Mouse (Mus musculus) 3134 (cell line): ENCODE measurements around the gene Odf3l1.

Experiments
- DNase-seq: peaks from one replicate; pipeline ENCODE4 v3.0.0-alpha.2; 2011; ENCODE audit warnings: low spot score; ENCODE audit not compliant: insufficient read length; ENCODE audit errors: extremely low read depth

Odf3l1 gene

DNA sequence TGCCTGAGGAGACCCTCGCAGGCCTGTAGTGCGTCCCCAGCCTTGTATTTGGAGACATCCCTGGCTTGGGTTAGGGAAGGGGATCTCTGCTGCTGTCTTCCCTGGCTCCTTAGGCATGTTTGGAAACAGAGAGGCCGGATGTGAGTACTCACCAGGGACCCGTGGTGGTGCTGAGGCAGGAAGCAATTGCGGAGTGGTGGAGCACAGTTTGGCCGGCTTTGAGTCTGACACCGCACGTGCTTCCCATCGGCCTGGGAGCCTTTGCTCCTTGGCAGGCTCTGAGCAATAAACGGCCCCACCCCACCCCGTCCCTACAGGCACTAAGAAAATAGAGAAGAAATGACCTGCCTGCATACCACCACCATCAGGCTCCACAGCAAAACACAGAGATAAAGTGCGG, 18.3 kb upstream of the Odf3l1 start:
- no peak for DNase-seq

DNA sequence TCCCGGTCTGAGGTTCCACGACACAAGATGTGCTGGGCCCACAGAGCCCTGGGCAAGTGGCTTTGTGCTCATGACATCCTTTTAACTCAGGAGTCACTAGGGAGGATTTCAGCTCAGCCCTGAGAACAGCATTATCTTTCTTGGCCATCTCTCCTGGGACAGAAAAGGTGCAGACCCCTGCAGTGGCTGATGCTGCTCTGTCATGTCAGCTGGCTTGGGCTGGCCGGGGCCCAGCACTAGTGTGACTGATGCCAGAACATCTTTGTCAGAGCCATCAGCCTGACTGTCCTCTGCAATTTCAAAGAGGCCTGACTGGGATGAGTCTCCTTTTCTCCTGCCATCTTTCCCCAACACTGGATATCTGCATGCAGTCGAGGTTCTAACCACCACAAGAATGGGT, 17.8 kb upstream of the Odf3l1 start:
- no peak for DNase-seq

DNA sequence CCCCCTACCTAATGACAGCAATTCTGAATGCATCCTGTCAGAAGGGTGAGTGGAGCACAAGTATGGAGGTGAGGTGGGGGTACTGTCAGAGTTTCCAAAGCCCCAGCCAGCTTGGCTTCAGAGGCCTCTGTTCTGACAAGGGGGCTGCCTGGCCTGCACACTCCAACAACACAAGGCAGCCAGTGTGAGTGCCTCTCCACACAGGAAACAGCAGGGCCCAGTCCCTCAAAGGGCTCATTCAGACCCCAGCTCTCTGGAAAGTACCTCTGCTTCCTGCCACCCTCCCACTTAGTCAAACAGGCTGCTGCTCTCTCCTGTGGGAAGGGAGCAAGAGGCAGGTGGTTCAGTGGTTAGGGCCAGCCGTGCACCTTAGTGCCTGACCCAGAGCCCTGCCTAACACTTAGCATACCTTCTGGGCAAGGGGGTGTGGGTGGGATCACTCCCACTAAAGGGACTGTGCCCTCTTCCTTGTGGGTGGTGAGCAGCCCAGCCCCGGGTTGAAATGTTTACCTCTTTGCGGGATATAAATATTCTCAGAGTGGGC, 17.1 kb upstream of the Odf3l1 start:
- DNase-seq: no peak

DNA sequence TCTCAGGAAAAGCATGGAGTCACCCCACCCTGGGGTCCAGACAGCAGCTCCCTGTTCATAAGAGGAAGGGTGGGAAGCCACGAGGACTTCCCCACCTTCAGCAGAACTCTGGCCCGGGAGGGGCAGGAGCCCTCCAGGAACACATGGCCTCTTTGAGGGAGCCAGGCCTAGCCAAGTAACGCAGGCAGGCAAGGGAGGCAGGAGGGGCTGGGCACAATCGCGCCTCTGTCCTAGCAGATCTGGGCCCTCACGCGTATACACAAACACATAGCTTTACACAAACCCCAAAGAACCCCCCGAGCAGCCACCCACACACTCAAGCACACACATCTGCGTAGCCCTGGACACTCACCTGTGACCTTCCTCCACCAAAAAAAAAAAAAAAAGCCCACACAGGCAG, 16.3 kb upstream of the Odf3l1 start:
- no peak for DNase-seq

DNA sequence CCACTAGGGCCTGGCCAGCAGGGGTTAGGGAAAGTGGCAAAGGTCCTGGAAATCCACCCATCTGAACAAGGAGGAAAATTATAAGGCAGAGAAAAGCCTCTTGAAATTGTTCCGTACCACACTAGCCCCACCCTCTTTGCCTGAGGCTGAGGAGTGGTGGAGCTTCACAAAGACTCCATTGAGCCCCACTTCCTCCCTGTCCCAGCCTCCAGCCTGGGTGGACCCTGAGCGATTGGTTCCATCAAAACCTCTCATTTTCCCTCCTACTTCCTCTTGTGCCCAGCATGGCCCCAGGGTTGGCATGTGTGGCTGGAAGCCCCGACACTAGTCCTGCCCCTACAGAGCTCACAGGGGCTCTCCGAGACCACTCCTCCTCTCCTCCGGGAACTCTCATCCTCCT, 12.8 kb upstream of the Odf3l1 start:
- no peak for DNase-seq

DNA sequence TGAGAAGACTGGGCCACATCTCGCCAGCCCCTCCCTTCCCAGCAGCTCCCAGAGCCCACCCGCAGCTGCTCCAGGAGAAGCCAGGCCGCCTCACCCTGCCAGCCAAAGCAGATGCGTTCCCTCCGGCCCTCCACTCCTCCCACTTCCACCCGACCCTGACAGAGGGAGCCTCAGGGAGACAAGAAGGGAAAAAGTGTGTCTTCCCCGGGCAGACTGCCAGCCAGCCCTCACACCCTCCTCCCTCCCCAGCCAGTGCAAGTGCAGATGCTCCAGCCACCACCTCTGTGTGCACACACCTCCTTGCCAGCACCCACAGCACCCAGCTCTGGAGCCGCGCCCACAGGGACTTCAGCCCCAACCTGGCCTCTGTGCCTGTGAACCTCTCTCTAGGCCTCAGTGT, 12.3 kb upstream of the Odf3l1 start:
- DNase-seq: peak; percentile 82

DNA sequence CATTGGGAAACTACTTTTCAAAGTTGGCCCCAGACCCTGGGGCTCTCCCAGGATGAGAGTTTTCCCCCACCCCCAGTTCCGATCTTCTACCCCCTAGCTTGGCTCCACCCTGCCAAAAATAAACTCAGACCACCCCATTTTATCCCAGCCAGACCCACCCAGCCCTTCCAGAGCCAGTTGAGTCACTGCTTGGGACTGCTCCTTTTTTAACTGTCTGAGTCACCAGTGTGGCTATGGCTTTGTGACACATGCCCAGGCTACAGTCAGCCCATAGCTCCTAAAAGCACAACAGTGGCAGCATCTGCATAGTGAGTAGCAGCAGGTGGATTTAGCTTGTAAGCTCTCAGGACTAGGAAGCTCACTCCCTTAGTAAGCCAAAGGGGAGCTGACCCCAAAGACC, 8.6 kb upstream of the Odf3l1 start:
- peak; percentile 68 for DNase-seq

DNA sequence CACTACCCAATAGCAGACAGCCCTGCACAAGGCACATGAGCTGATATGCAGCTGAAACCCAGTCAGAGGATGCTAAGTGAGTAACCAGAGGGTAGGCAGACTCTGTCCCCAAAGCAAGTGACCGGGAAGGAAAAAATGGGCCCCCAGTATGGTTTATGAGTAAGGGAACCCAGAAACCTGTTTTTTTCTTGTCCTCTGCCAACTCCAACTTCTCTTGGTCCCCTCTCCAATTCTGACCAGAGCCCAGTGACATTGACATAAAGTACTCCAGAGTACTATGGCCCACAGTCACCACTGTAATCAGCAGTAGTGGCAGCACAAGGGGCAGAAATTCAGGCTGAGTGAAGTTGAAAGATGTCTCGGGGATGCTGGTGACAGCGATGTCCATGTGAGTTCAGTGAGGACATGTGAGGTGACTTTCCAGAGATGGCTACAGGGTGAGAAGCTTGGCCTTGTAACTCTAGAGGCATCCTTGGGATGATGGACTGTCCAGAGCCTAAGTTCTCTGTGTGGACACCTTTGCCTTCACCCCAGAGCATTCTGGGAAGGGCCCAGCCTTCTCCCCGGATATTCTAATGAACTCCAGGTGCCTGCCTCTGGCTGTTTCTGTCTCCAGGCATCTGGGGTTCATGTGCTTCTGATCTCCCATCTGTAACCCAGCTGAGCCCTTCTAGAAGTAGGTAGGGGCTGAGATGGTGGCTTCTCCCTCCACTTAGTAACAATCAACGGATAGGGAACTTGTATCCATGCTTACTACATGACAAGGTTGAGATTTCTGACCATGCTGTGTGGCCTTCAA, 7.8 kb upstream of the Odf3l1 start:
- no peak for DNase-seq

DNA sequence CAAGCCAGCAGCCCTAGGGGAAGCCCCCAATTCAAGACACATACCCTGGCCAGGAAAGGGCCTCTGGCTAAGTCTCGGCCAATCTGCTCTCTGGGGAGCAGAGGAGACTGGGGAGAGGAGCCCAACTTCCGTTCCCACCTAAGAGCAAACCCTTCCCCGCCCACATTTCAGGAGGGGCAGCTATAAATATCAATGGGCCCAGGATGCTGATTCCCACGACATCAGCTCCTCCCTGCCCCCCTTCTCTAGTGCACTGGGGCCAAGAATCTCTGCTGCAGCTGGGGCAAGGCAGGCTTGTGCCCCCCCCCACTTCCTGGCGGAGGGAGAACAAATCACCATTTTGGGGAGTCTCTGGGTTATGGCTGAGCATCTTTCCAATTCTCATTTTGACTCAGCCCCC, 6.7 kb upstream of the Odf3l1 start:
- DNase-seq: no peak

DNA sequence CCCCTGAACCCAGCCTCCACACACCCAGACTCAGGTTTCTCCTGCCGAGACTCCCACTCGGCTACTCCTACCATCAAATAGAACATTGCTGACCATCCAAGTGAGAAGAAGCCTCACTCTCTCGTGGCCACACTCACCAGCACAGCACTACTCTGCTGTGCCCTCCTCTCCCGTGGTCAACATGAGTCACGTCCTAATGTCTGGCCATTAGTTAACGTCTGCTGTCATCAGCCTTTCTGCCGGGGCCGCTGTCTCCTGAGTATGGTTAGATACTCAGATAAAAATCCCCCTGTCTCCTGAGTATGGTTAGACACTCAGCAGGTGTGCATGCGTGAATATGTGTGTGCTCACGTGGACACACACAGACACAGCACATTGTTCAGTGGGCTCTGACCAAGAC, 6.3 kb upstream of the Odf3l1 start:
- peak; percentile 51 for DNase-seq

DNA sequence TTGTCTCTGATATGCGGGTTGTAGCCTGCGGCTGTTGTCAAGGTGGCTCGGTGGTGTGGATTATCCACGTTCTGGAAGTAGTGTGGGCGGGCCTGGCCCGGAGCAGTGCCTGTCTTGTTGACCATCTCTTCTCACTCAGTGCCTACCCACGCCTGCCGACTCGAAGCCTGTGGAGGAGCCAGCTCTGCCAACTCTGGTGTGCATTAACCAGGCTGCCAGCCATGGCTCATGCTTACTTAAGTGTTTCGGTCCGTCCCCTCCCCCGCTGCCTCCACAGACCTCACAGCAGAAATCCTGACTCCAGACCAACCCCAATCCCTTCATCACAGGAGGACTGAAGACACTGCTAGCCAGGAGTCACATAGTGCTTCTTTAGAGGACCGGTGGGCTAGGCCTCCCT, 5.1 kb upstream of the Odf3l1 start:
- DNase-seq: no peak

DNA sequence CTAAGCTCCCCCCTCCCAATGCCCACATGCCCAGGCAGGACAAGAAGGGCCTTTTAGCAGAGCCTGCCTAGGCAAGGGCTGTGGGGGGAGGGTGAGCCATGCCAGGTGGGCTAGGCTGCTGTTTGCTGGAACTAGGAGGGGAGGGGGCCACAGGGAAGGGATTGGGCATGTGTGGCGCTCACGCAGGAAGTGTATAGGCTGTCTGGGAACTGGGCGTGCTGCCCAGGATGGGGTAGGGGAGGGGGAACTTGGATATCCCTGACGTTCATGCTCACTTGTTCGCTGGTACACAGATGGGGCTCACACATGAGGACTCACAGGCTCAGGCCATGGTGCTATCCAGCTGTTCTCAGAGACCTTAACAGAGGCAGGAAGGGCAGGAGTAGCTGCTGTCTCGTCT, 3.8 kb upstream of the Odf3l1 start:
- no peak for DNase-seq

DNA sequence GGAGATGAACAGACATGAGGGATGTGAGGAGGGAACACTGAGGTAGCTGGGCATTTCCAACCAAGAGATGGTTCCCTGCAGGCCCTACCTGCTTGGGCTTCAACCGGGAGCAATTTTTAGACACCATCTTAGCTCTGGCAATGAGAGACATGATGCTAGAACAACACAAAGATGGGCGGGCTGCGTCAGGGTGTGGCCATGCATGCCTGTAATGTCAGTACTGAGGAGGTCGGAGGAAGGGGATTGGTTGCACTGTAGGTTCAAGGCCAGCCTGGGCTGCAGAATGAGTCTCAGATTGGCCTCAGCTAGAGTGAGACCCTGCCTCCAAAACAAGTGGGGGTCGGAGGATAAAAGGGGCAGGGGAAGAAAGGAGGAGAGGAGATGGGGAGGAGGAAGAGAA, 2.0 kb upstream of the Odf3l1 start:
- no peak for DNase-seq

DNA sequence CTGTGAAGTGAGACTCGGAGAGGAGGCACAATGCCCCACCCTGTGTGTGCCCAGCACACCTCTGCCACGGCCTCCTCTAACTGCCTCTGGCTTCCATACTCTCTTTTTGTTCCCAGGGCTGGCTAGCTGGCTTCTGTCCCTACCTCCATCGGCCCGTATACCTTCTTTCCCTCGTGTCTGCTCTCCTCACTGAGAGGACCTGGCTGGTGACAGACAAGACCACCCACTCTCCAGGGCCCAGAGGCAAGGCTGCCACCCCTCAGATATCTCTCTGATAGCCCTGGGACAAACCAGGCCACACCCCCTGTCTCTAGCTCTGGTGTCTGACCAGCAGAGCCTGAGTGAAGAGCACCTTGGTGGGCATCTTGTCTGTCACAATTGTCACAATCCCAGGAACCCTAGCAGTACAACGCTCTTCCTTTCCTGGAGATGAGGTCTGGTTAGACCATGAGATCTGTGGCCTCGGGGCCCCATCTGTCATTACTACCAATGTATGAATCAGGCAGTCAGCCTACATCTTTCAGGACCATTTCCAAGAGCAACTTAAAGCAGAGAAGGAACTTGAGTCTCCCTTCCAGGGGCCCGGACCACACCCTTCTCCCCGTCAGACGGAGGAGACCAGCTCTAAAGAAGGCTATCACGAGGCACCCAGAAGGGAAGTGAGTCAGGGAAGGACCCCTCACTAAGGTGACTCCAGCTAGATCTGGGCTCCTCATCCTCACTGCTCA, 1.4 kb upstream of the Odf3l1 start:
- DNase-seq: no peak

DNA sequence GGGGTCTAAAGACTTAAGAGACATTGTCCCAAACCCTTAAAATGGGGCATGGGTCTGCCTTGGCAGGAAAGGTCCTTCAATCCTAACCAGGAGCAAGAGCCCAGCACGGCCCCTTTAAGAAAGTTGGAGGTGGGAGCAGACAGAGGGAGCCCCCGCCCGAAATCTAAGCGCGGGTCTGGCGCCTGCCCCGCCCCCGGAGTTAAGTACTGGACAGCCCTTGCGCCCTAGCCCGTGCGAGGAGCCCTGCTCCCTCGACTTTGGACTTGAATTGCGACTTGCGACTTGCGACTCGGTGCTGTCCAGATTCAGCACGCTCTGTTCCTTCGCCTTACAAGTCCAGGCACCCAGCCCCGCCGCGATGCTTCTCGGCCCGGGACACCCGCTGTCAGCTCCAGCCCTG, 353 bp upstream of the Odf3l1 start, which contains the start of gene Cspg4:
Gene Cspg4, plus strand, starts transcription at position 202 of the 400 bp plus-strand sequence.
- DNase-seq: no peak

DNA sequence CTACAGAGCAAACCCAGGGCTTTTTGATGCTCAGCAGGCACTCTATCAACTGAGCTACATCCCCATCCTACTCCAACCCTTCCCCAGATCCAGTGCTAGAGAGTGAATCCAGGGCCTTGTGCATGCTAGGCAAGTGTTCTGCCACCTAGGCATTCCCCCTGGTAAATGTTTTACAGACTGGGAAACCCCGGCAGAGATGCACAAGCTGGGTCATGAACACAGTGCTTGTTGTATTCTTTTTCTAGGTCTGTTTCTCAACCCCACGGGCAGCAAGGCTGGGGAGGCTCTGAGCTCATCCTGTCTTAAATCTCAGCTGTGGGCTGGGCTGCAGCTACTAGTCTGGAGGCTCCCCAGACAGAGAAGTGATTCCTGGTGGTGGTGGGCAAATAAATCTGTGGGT, 1.6 kb downstream of the Odf3l1 start:
- no peak for DNase-seq

DNA sequence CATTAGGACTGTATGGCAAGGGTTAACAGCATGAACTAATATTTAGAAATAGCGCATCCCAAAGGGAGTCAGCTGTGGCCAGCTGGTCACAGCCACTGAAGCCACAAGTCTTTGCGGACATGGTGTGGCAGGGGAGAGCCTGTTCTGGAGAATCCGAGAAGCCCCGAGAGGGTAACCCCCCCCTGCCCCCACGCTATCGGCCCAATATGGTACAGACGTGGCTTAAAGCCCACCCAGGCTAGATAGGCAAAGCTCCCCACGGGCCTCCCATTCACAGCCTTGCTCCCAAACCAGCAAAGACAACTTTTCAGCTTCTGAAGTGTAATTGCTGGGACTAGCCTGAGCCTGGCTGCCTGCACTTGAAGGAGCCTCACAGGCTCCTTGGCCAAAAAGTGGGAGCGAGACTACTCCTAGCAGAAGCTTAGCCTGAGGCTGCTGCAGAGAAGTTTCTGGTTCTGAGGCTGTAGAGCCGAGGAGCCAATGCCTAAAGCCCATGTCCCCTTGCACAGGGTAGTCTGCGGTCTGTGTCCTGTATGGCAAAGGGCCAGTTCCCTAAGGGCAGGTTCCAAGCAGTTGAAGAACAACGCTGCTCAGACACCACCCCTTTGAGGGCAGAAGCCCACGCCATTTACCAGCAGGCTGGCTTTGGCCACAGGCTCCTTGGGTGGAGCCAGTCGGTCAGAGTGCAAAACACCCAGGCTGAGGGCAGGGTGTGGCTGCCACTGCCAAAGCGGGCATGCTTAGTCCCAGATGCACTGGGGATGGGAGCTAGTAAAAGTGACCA, 3.8 kb downstream of the Odf3l1 start:
- peak; percentile 82 for DNase-seq

DNA sequence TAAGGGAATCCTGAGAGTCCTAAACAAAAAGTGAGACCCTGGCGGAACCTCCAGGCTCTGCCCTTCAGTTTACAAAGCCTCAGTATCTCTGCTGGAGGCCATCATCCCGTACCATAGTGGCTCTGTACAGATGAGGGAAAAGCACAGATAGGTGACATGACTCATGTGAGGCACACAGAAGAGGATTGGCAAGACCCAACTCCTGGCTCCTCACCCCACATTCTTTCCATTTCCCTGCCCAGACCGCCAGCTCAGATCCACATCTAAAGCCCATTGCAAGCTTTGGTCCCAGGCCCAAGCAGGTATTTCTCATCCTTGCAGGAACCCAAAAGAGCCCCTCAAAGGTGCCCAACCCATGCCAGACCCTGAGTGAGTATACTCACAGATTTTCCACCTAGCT, 4.4 kb downstream of the Odf3l1 start:
- peak; percentile 66 for DNase-seq

DNA sequence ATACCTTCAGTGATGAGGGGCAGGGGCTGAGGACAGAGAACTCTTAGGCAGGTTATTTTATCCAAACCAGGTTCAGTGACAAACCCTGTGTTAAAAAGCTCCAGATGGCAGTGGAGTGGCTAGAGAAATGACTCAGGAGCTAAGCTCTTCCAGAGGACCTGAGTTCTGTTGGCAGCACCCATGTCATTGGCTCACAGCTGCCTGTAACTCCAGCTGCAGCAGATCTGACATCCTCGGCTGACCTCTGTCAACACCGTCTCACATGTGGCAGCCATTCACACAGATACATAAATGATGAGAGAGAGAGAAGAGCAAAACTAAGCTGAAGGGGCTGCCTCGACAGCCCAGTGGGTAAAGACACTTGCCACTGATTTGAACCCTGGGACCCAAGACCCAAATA, 7.0 kb downstream of the Odf3l1 start:
- DNase-seq: no peak

DNA sequence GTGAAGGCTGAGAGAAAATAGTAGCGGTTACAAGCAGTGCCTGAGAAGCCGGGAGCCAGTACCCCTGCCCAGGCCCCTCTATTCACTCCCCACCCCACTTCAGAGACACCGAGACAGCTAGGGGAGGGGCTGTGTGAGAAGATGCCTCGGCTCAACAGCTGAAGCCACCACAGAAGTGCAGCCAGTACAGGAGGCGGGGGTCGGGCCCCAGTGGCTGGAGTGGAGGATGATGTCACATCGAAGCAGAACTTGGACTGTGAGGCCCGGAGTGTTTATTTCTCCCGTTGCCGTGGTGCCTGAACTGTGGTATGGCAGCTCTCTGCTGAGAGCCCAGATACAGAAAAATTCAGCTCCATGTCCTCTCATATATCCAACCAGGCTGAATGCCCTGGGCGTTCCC, 12.7 kb downstream of the Odf3l1 start:
- DNase-seq: no peak

DNA sequence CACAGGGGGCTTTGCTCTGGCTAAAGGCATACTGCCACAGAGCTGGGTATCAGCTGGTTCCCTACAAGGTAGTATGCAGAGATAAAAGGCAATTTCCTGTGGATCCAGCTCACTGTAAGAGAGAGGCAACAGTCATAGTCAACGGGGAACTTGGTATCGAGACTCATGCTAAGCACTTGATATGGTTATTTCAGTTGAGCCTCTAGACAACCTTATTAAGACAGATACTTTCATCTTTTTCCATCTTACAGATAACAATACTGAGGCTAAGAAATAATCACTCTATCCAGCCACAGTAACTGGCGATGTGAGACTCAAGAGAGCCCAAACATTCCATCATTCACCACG, 13.6 kb downstream of the Odf3l1 start:
- no peak for DNase-seq
